Mouse (Mus musculus): ENCODE measurements around the gene Tmem218.

GRCm38 (mm10) chr9:37229880-37230325, 21.9 kb downstream of the Tmem218 start:
- TF ChIP-seq TAL1 (IDR thresholded peaks at IDR 0.05; ENCODE audit: low read length) = no peak
- TF ChIP-seq GATA1 (IDR thresholded peaks at IDR 0.05; ENCODE audit: low read length) = no peak

All from erythroblast, embryonic 14.5 days (primary cell).